Mouse (Mus musculus): Measurements from ENCODE around the gene Isy1.

GRCm38 (mm10) chr6:87791826-87792225 lies 46.8 kb downstream of the Isy1 start:
- TF ChIP-seq CTCF (conservative IDR thresholded peaks at IDR 0.05; ENCODE audit: low read length), result no peak
- TF ChIP-seq NANOG (IDR thresholded peaks at IDR 0.05; ENCODE audit: borderline replicate concordance, low read length), result no peak
- TF ChIP-seq POU5F1 (IDR thresholded peaks at IDR 0.05; ENCODE audit: borderline replicate concordance, low read length), result no peak

Data from E14TG2a.4 (cell line).